Mouse (Mus musculus): ENCODE results near the gene Hdac11. TPM values are rescaled to one million over a fixed set of nuclear protein-coding genes. Genes with fewer than 3 reads are reported as not detected.

The Hdac11 gene
- total RNA-seq, 2 experiments from 2014 or later = 1.8 TPM; not detected in 1

DNA sequence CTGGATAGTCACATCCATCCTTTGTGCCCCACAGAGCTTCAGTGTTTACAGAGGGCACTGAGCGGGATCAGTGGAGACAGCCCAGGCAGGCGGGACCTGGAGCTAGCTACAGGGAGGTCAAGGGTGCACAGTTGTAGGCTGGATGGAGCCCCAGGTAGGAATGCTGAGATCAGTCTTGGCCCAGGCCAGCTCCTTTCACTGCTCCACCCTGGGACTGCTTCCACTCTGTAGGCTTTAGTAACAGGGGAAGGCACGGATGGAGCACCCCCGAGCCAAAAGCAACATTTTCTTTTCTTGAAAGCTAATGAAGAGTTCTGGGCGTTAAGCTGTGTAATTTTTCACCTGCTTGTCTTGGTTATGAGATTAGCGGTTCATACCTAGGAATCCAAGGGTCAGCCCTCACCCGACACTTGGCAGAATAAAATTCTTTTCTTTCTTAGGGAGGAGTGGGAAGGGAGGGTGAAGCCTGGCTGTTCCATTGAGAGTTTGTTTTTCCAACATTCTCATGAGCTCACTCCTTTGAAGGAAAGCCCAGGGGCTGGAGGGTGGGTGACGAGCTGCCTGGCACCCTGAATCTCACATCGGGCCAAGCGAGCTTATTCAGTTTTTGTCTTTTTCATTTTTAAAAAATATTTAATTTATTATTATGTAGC lies 66.4 kb downstream of the Hdac11 start:
- no peak for ATAC-seq (replicated peaks; ENCODE audit: low FRiP score, poor library complexity, severe bottlenecking)

Other genes starting within 250 kb of the Hdac11 start
- 118 and 132 TPM in 2 replicates for gene Iqsec1, start 168.0 kb upstream of the Hdac11 start, total RNA-seq (2015; ENCODE audit: low replicate concordance)
- 65.5 and 104 TPM in 2 replicates for gene Iqsec1, start 168.0 kb upstream of the Hdac11 start, total RNA-seq (2017; ENCODE audit: low replicate concordance)
- gene Nup210, start 39.8 kb upstream of the Hdac11 start, total RNA-seq (2015; ENCODE audit: low replicate concordance) = 45.3 and 64.8 TPM in 2 replicates
- 56.8 and 60.8 TPM in 2 replicates for gene Nup210, start 39.8 kb upstream of the Hdac11 start, total RNA-seq (2017; ENCODE audit: low replicate concordance)
- not detected in 2 replicates for gene Fbln2, start 55.8 kb downstream of the Hdac11 start, total RNA-seq (2015; ENCODE audit: low replicate concordance)
- gene Fbln2, start 55.8 kb downstream of the Hdac11 start, total RNA-seq (2017; ENCODE audit: low replicate concordance) = not detected in 2 replicates